Mouse (Mus musculus) erythroblast, embryonic 14.5 days (primary cell): ENCODE results near the gene Bdkrb1.

Experiments
- GATA1 ChIP-seq: IDR thresholded peaks from 2 replicates; pipeline ENCODE4 v1.6.1; 2012; ENCODE audit warnings: low read length, inconsistent platforms, mixed read lengths
- TAL1 ChIP-seq: IDR thresholded peaks from 3 replicates; pipeline ENCODE4 v1.6.1; 2012; ENCODE audit warnings: low read length, inconsistent platforms, mixed read lengths

DNA sequence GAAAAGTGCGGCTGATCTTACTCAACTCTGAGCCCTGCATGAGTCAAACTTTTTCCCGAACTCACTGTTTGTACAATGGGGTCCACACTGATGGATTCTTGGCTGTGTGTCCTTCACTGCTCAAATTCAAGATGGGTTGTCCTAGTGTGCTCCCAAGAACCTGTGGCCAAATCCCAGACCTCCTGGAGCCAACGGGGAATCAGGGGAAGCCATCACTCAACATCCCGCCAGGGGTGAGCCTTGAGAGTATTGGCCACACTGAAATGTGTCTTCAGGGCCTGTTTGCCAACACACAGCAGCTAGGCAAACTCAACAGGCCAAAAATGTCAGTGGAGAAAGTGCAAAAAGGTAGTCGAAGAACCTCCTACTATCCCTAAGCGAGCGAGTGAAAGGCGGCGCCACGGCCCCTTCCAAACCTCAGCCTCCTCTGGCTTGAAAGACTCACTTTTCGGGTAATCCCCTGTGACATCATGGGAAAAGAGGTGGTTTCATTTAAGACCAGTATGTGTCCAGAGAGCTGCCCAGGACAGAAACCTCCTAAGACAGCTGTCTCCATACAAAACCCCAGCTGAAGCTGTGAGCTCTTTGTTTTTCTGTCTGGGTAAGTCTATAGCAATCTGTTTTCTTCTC, at the start of gene Bdkrb1:
- no peak for TF ChIP-seq GATA1
- no peak for TF ChIP-seq TAL1
